Mouse (Mus musculus) left cerebral cortex, adult 2 months (tissue): ENCODE data around the gene AC124502.3. TPM values are rescaled to one million over a fixed set of nuclear protein-coding genes. Genes with fewer than 3 reads are reported as not detected.

ENCODE experiments used
- DNase-seq, 2 experiments: peaks; one replicate each; pipeline ENCODE4 v3.0.0; 2021 to 2022; ENCODE audit warnings: low spot score in 2 of 2, mixed read lengths in 1 of 2; ENCODE audit errors: extremely low spot score in 1 of 2
- H3K27ac ChIP-seq: fragments of 200-600 bp; 2 replicates; pipeline ENCODE4 v1.8.1; 2022
- H3K4me3 ChIP-seq: fragments of 200-600 bp; 2 replicates; pipeline ENCODE4 v1.8.1; 2022
- CTCF ChIP-seq: fragments of 200-600 bp; IDR thresholded peaks from 2 replicates; pipeline ENCODE4 v1.8.1; 2022; ENCODE audit warnings: antibody characterized with exemption, mild to moderate bottlenecking, moderate library complexity
- intact Hi-C: fragments of 180-260 bp; cut with DNase I; formaldehyde crosslinking; loops from one replicate; pipeline ENCODE4 v1.15.1; 2025
- total RNA-seq, 2 experiments: library from RNA; stranded (reverse); gene quantifications; 2 replicates each; pipeline ENCODE4 v1.2.3; 2021

Gene AC124502.3
- total RNA-seq, 2 experiments from 2014 or later: 4.9 to 5.8 TPM

DNA sequence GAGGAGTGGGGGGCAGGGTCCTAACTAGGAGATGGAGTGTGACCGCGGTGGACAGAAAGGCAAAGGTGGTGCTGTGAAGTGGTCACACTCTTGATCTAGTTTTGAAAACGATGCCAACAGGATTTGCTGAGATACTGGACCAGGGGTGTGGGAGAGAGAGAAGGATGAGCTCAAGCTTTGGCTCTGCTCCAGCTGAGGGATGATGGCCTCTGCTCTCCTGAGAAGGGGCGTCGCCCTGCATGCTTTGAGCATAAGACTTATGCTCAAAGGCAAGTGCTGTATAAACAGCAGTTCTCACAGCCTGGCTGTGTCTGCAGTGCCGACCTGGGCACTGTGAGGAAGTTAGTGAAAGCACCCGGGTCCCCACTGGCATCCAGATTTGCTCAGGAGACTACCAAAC lies 26.4 kb downstream of the AC124502.3 start:
- Histone ChIP-seq H3K27ac (no peak overlapping the region), H3K4me3 (no peak overlapping the region)
- TF ChIP-seq CTCF: no peak
- no peak for DNase-seq
- intact Hi-C loops: no loop called here

- H3K27ac ChIP-seq: peak overlapping the region; percentile 28; the same call in 1 of the 2 replicates
- H3K4me3 ChIP-seq: peak overlapping the region; percentile 38; the same call in 1 of the 2 replicates
- intact Hi-C loops: no loop called here
- TF ChIP-seq CTCF: no peak
- DNase-seq: no peak
Observed at GRCm38 (mm10) chr19:5067040-5067799, 28.5 kb downstream of the AC124502.3 start.

DNA sequence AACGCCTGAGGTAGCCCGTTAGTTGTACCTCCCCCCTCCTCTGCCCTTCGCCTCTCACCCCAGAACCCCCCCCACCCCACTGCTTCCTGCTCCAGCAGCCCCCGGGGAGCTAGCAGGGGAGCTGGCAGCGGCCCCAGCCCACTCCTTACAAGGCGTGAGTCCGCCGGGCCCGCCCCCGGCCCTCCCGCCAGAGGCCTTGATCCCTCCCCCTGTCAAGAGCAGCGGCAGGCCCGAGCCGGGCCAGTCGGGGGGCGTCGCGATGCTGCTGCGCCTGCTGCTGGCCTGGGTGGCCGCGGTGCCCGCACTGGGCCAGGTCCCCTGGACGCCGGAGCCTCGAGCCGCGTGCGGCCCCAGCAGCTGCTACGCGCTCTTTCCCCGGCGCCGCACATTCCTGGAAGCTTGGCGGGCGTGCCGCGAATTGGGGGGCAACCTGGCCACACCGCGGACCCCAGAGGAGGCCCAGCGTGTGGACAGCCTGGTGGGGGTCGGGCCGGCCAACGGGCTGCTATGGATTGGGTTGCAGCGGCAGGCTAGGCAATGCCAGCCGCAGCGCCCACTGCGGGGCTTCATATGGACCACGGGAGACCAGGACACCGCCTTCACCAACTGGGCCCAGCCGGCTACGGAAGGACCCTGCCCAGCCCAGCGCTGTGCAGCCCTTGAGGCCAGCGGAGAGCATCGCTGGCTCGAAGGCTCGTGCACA lies 29.3 kb downstream of the AC124502.3 start, which contains the start of gene Cd248:
Gene Cd248, plus strand, starts transcription at position 212 of the 703 bp plus-strand sequence.
- peak in 1 of 2 experiments; percentile 26 for DNase-seq
- Histone ChIP-seq H3K27ac (peak within 1 kb of the TSS; percentile 28; the same call in 1 of the 2 replicates), H3K4me3 (peak within 1 kb of the TSS; percentile 38)
- no peak for TF ChIP-seq CTCF
- intact Hi-C loops: no loop called here

GRCm38 (mm10) chr19:5068570-5069234 lies 30.0 kb downstream of the AC124502.3 start:
- Histone ChIP-seq H3K4me3 (peak overlapping the region; percentile 38), H3K27ac (no peak overlapping the region; the same call in 1 of the 2 replicates)
- DNase-seq: no peak
- intact Hi-C loops: no loop called here
- TF ChIP-seq CTCF: no peak

GRCm38 (mm10) chr19:5069486-5069885 lies 30.8 kb downstream of the AC124502.3 start:
- Histone ChIP-seq H3K27ac (no peak overlapping the region), H3K4me3 (no peak overlapping the region)
- no peak for TF ChIP-seq CTCF
- intact Hi-C loops: no loop called here
- no peak for DNase-seq

GRCm38 (mm10) chr19:5069978-5070377 lies 31.3 kb downstream of the AC124502.3 start:
- Histone ChIP-seq H3K27ac (no peak overlapping the region), H3K4me3 (no peak overlapping the region)
- no peak for DNase-seq
- TF ChIP-seq CTCF: no peak
- intact Hi-C loops: no loop called here

GRCm38 (mm10) chr19:5071077-5071476 lies 32.4 kb downstream of the AC124502.3 start:
- intact Hi-C loops: no loop called here
- no peak for DNase-seq
- H3K4me3 ChIP-seq: no peak overlapping the region
- TF ChIP-seq CTCF: no peak
- peak overlapping the region; percentile 51; the same call in 1 of the 2 replicates for H3K27ac ChIP-seq

DNA sequence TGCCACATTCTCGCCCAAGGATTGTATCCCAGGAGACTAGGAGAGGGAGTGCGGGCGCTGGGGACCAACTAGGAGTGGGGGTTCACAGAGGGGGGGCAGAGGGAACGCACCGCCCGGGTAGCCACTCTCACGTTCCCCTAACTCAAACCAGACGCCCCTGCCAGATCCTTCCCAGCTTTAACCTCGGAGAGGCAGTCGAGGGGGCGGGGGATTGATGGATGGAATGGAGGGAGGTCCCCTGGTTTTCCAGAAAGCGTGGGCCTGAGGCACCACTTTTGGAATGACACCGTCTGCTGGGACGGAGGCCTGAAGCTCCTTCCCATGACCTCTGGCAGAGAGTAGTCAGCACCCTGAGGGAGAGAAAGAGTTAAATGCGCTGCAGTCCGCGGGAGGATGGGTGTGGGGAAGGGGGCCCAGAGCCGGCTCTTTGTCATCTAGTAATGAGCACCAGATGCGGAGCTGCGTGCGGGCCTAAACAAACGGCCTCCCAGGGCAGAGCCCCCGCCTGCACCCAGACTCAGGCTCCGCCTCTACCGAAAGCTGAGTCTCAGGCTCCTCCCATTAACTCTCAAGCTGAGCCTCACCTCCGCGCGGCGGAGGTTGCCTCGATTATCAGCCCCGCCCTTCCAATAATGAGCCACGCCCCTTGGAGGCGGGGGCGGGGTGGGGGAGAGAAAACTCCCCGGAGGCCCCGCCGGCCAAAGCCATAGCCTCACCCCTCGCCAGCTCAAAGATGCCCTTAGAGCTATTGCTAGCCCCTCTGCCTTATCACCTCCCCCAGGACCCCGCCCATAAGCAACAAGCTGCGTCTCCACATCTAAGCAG lies 33.1 kb downstream of the AC124502.3 start:
- DNase-seq: no peak
- no peak for TF ChIP-seq CTCF
- Histone ChIP-seq H3K4me3 (peak overlapping the region; percentile 45), H3K27ac (peak overlapping the region; percentile 51)
- intact Hi-C loops: loop anchor here (2.0 kb wide), 1 partner anchor 15 kb away; no protein-coding TSS in a partner anchor

- intact Hi-C loops: loop anchor here (2.0 kb wide), 1 partner anchor 16 kb away; no protein-coding TSS in a partner anchor
- peak overlapping the region; percentile 45 for H3K4me3 ChIP-seq
- no peak overlapping the region for H3K27ac ChIP-seq
- no peak for DNase-seq
- no peak for TF ChIP-seq CTCF
Observed at GRCm38 (mm10) chr19:5072389-5073019, 33.8 kb downstream of the AC124502.3 start.

DNA sequence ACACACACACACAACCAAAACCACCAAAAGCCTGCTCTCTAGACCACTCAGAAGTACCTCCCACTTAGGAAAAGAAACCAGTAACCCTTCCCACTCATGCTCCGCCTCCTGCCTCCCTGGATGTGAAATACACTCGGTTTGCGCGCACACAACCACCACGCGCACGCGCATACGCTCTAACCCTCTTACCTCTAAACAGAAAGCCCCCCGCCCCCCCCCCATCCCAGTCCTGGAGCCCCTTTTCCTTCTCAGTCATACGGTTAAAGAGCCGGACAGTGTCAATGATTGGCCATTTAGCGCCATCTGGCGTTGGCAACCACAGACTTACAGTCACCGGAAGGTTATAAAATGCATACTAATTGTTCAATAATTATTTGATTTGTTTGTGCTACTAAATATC lies 34.3 kb downstream of the AC124502.3 start:
- Histone ChIP-seq H3K4me3 (no peak overlapping the region), H3K27ac (peak overlapping the region; percentile 44; the same call in 1 of the 2 replicates)
- peak; percentile 60 for TF ChIP-seq CTCF
- intact Hi-C loops: loop anchor here (2.0 kb wide), 1 partner anchor 16 kb away; no protein-coding TSS in a partner anchor
- DNase-seq: peak in 1 of 2 experiments; percentile 33

GRCm38 (mm10) chr19:5073518-5073917 lies 34.8 kb downstream of the AC124502.3 start:
- Histone ChIP-seq H3K4me3 (no peak overlapping the region), H3K27ac (peak overlapping the region; percentile 44; the same call in 1 of the 2 replicates)
- no peak for DNase-seq
- TF ChIP-seq CTCF: no peak
- intact Hi-C loops: loop anchor here (2.0 kb wide), 1 partner anchor 17 kb away; no protein-coding TSS in a partner anchor
